Mouse (Mus musculus) cerebellum, adult 8-10 months (tissue): ENCODE measurements at regions not wholly inside any gene's neighbourhood (a gene's known extent, or its start where the extent isn't known, plus 50 kb on each side); places are given as distances from the start of the nearest gene placed in this dataset.

Source experiments
- DNase-seq: peaks from one replicate; pipeline ENCODE4 v3.0.0; 2022

DNA sequence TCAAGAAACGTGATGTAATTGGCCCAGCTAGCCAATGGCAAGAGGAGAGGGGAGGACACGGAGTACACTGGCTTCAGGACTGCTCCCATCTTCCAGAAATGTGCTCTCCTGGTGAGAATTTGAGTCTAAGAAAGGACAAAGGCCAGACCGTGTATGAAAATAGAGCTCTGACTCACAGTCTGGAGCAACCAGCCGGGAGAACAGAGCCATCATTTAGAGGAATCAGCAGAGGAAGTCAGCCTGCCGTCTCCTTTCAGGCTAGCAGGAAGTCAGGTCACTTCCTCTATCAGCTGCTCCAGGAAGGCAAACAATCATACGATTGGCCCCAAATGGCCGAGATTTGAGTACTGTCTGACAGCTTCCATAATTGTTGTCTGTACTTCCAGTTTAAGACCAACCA lies 119.0 kb upstream of the Tmpo start:
- DNase-seq = no peak

DNA sequence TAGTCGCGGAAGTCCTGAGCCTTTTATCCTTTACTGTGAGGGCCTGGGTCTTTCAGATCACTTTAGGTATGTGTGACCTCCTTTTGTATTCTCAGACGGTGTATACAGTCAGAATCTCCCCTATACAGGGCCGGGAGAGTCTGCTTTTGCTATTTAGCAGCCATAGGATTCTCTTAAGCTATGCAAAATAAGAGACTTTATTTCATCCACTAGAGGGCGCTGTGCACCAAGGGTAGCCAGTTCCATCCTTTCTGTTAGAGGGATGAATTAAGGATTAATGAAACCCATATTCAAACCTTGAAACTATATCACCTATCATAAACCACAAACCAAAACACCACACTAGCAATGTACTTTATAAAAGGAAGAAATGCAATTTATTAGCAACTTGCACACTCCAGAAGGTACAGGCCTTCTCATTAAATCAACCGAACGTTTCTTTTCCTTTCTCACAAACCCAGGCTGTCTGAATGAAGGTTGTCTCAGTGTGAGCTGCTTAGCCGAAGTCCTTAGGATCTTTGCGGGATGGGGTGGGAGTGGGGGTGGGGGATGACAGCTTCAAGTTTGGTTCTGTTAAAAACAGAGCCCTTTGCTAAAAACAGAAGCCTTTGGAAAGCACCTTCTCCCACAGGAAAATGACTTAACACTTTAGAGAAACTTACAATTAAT lies 116.8 kb upstream of the Tmpo start:
- DNase-seq = peak; percentile 20

DNA sequence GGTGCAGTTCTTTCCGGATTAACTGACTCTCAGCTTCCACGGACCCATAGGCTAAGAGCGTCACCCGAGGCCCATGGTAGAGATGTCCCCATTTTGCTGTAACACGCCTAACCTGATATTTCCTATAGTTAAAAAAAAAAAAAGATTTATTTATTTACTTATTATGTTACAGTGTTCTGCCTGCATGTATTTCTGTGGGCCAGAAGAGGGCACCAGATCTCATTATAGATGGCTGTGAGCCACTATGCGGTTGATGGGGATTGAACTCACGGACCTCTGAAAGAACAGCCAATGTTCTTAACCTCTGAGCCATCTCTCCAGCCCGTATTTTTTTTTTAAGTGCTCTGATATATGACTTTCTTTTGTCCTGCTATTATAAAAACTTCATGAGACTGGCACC lies 114.2 kb upstream of the Tmpo start:
- no peak for DNase-seq

GRCm38 (mm10) chr10:91293226-91293625 lies 112.1 kb upstream of the Tmpo start:
- no peak for DNase-seq

DNA sequence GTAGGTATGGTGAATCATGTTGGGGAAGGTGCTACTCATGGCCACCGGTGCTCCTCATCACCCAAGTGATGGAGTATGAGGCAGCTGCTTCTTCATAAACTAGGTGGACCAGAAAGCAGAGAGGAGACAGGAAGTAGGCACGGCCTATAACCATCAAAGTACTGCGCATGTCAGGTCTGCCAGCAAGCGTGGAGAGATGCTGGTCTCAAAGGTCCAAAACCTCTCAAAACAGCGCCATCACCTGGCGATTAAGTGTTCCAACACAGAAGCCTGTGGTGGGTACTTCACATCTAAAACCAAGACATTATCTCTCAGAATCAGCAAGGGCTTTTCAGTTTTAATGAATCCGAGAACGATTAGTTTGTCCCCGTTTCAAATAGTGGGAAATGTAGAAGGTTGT lies 103.1 kb upstream of the Tmpo start:
- no peak for DNase-seq

DNA sequence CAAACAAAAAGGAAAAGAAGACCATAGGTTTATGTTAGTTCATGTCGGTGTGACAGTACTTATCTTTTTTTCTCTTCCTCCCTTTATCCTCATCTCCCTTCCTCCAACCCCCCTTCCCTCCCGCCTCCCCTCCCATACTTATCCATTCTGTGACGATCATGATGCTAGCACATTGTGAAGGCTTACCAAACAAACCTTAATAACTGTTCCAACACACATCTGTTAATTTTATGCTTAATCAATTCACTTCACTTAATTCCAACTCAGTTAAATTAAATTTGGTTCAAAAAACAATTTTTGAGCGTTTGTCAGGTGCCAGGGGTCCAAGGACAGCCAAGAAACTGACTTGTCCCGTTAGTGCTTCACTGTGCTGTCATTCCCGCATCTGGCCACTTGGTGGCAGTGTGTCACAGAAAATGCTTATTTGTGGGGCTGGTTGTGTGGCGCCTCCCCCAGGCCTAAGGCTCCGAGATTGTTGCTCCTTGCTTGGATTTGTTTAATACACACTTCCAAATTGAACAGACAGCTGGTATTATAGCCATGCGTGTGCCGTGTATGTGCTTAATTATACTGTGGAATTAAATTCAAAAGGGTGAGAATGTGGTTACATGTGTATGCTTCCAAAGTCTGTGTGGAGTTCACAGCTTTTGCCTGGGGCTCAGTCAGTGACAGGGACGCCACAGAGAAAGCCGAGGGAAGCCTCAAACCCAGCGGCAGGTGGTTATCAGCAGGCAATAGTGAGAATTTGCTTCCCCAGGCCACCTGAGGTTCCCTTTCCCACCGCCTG lies 90.0 kb upstream of the Tmpo start:
- peak; percentile 82 for DNase-seq

- peak; percentile 15 for DNase-seq
These were observed 89.3 kb upstream of the Tmpo start for GRCm38 (mm10) chr10:91270268-91270954.

DNA sequence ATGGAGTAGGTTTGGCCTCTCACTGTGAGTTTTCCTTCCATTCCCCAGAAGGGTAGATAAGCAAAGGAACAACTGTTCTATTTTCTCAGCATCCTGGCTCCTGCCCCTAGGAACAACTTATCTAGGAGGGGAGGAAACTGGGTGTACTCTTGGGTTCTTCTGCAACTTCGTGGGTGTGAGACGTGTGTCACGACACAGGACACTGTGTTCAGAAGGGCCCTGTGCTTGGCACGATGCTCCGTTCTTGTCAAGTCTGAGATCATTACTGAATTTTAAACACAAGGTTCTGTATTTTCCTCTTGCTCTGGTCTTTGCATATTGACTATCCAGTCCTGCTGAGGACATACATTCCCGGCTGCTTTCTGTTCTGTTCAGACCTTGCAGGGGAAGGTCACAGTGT lies 86.8 kb upstream of the Tmpo start:
- DNase-seq = no peak

- DNase-seq = no peak
These were observed 79.3 kb upstream of the Tmpo start for GRCm38 (mm10) chr10:91260416-91260815.

- no peak for DNase-seq
These were observed 68.6 kb upstream of the Tmpo start for GRCm38 (mm10) chr10:91249681-91250195.

- DNase-seq = no peak
These were observed 63.2 kb upstream of the Tmpo start for GRCm38 (mm10) chr10:91244297-91244696.

GRCm38 (mm10) chr10:91242491-91243046 lies 61.5 kb upstream of the Tmpo start:
- DNase-seq = no peak

DNA sequence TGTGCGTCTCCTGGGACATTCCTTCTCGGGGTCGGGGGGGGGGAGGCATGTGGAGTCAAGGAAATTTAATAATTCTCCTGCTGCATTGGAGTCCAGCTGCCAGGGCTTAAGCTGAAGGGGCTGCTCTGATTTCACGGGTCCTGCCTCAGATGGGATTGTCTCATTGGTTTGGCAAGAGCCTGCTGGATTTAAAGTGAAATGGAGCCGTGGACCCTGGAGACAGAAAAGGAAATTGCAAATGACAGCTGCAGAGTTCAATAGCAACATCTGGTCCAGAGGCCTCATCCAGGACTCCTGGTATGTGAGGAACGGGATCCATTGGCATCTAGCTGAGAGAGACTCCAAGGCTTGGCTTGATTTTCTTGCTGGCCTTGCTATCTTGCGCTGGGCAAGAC lies 60.5 kb upstream of the Tmpo start:
- no peak for DNase-seq

DNA sequence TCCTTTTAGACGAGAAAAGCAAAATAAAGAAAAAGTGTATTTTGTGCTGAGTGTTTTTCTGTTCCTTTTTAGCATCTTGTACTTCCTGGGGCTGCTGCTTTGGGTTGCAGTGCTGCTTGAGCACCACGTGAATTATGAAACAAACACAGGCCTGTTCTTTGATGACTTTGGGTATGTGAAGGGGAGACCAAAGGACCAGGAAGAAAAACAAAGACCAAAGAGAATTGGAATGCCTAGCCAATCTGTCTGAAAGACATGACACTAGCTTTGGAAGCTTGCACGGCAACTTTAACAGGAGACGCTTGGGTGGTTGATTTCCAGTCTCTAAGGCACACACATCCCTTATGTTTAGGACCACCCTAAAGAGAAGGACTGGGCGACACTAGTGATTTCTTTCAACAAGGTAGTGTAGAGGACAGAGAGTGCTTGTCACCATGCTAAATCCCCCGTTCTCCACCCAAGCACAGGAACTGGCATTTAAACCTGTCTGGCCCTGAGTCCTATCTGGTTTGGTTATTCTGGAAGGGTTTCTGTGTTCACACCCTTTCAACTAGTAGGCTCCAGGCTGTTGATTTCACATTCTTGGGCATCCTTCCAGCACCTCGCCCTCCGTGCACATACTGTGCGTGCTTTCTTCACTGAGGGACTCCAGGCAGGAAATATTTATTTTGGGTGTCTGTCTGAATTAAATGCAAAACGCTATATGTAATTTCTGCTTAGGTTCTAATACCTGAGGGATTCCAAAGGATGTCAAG lies 59.9 kb upstream of the Tmpo start:
- DNase-seq = no peak

- DNase-seq = no peak
These were observed 59.2 kb upstream of the Tmpo start for GRCm38 (mm10) chr10:91240320-91240719.

DNA sequence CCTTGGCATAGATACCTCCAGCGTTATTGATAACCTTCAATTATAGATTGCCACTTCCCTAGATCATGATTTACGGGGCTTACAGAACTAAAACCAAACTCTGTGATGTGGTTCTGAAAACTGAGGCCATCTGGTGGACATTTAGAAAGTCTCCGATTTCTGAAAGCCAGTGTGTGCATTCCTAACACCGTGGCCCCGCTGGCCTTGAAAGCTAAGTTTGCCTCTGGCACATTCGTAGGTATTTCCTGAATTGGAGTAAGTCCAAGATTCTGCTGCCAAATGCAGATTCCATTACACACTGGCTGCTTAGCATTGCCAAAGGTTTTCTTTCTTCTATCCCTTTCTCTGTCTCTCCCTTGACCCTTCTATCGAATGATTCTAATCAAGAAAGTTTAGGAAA lies 55.7 kb upstream of the Tmpo start:
- DNase-seq = peak; percentile 18

- no peak for DNase-seq
These were observed 53.6 kb upstream of the Tmpo start for GRCm38 (mm10) chr10:91234709-91235108.
